Mouse (Mus musculus) left cerebral cortex, postnatal 14 days (tissue): ENCODE results near the gene Cntn4. TPM values are rescaled to one million over a fixed set of nuclear protein-coding genes. Genes with fewer than 3 reads are reported as not detected.

Source experiments
- DNase-seq, 2 experiments: peaks; one replicate each; pipeline ENCODE4 v3.0.0; 2021 to 2022; ENCODE audit warnings: low spot score in 2 of 2, mixed read lengths in 1 of 2
- intact Hi-C: fragments of 180-260 bp; cut with DNase I; formaldehyde crosslinking; loops from one replicate; pipeline ENCODE4 v1.15.1; 2025
- total RNA-seq, 2 experiments: library from RNA; stranded (reverse); gene quantifications; 2 replicates each; pipeline ENCODE4 v1.2.3; 2021

Cntn4 gene
- total RNA-seq, 2 experiments from 2014 or later: 41.1 to 51.9 TPM

DNA sequence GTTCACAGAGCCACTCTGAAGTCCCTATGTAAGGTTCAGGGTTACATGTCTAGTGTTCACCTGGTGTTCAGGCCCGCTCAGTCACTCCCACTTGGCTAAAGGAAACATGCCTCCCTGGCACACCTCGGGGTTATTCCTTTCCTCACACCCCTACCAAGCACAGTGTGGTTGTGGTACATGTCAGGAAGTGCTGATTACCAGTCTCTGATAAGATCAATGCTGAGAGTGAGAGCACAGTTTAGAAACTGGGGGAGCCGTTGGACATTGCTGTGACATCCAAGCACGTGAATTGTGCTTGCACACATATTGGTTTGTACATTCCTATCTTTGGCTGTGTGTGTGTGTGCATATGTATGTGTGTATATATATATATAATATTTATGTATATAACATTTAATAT is 1055.1 kb downstream of the Cntn4 start:
- intact Hi-C loops: no loop called here
- DNase-seq: no peak

DNA sequence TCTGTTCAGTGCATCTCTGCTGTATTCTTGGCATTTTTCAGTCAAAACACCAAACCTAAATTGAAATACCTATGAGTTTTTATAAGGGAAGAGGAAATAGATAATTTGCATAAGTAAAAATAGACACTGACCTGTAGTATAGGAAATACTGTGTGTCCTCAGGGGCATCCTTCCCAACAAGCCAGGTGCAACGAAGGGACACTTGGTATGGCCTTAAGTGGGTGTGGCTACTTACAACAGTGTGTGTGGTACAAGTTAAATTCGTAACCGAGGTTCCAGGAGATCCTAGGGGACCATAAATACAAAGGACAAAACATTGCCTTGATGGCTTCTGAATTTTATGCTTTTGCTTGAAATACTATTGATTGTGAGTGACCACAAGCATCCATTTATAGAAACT is 1060.8 kb downstream of the Cntn4 start:
- no peak for DNase-seq
- intact Hi-C loops: no loop called here

DNA sequence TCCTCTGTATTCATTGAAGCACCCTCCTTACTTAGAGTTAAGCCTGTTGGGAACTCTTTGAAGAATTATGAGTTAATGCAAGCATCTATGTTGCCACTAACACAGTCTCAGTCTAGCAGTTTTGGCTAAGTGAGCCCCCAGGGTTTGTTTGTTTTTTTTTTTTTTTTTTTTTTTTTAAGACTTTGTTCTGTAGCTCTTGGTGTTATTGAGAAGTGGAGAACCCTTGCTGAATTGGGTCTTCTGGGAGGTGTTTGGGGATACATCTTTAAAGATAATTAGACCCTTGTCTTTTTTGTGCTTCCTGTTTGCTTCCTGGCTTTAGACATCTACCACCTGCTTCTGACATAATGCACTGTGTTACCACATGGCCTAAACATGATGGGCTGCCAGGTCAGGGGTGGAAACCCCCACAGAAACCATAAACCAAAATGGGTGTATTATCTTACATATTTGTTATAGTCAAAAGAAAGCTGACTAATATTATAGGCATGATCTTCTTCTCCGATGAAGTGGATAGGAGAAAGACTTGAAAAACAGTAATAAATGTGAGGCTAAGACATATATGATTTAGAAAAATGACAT is 1062.9 kb downstream of the Cntn4 start:
- DNase-seq: no peak
- intact Hi-C loops: no loop called here

DNA sequence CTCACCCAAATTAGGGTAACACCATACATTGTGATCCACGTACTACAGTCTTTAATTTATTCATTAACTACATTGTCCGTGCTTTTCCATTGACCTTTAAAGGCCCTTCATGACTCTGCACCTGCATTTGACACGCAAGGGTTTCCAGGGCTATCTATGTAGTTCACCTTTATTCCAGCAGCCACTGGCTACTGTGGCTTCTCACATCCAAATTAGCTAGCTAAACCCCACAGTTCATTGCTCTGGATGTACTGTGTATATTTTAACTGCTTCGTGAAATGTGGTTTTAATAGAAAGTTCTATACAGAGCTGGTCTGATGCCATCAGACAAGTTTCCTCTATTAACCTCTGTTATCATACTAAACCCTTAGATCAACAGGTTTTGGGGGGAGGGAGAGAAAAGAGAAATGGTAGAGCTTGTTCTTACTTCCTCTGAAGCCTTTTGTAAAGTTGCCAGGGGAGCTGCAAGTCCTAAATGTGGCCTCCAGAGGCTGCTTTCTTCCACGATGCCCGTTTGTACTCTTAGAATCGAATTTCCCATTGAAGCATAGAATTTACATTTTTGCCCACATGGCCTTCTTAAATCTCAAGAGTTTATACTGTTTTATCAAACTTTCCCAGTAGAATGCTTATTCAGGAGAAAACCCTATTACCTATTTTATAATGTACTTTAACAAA is 1066.2 kb downstream of the Cntn4 start:
- DNase-seq: no peak
- intact Hi-C loops: no loop called here

DNA sequence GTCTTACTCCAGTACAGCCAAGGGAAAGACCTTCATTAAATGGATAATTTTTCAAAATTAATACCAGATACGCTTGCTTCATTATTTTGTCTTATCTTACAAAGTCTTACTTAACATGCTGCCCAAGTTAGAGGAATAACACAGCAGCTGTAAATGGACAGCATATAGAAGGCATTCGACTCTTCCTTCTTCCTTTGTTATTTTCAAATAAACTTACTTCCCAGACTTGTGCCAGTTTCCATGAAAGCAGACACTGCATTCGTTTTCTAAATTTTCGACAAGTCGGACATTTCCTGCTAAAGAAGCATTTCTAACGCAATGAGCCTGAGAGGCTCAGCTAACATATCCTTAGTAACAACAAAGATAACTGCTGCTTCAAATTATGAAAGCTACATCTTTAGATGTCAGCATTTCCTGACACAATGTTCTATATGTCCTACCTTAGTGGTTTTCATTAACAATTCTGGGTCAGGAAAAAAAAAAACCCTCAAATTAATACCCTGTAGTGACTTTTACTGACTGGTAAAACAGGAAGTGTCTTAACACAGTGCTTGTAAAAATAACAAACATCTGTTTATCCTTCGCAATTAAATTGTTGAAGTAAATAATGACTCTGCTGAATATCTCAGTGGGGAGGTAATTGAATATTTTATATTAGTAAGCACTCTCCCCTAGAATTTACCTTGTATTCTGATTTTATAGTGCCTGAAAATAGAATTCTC is 1068.4 kb downstream of the Cntn4 start:
- intact Hi-C loops: no loop called here
- no peak for DNase-seq

DNA sequence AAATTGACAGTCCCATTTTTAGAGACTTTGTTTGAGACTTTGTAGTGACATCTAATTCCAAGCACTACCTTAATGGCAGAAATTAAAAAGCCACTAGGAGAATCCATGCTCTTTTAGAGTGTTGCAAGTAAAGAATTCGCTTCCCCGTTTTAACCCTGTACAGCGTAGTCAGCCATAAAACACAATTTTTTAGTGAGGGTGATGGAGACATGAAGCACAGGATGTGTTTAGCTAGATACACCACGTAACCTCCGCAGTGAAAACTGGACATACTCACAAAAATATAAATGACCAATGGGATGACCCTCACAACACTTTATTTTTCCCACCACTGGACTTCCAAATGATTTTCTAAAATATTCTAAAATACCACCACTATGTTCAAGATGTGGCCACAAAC is 1069.8 kb downstream of the Cntn4 start:
- DNase-seq: no peak
- intact Hi-C loops: no loop called here

DNA sequence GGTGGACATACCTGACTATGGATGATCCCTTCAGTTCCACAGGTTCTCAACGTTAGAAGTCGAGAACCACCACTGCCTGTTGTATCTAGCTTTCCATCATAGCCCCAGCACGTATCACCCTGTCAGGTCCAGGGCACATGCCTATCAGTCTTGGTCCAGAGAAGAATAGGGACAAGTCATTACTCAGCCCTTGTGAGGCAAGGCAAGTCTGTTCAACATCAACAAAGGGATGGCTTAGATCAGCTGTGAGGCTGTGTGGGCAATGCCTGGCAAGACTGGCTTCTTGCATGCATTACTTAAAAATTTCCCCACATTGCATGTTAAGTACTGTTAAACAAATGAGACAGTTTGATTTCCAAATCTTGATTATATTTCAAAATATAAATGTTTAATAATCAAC is 1070.3 kb downstream of the Cntn4 start:
- no peak for DNase-seq
- intact Hi-C loops: no loop called here
